Mouse (Mus musculus) thymus, postnatal 0 days (tissue): ENCODE results near the gene Ptprm. TPM values are rescaled to one million over a fixed set of nuclear protein-coding genes. Genes with fewer than 3 reads are reported as not detected.

Source experiments
- DNase-seq: peaks from one replicate; pipeline ENCODE4 v3.0.0-alpha.2; 2015; ENCODE audit warnings: low spot score
- polyA plus RNA-seq: library from polyadenylated mRNA; unstranded; fragments of >200 nt; fragmentation: Nextera tagmentation; extraction: Ambion mirVana; gene quantifications from 2 replicates; pipeline ENCODE4 v1.2.1, GENCODE M21; 2015

The Ptprm gene
- polyA plus RNA-seq, 1 experiment from 2014 or later, result 1.5 TPM

DNA sequence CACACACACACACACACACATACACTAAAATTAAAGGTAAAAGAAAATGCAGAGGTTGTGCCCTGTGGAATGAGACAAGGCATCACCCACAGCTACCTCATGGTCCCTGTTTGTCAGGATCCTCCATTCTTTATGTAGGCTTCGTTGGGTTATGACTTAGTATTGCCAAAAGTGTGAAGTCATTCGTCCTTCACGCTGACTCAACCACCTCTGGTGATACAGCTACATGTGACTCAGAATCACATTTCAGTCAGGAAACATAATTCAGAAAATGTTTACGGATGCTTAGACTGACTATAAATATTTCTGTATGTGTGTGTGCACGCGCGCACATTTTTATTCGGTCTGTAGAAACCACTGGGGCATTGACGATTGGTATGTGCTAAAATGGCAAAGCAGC is 121.2 kb downstream of the Ptprm start:
- DNase-seq, result no peak

DNA sequence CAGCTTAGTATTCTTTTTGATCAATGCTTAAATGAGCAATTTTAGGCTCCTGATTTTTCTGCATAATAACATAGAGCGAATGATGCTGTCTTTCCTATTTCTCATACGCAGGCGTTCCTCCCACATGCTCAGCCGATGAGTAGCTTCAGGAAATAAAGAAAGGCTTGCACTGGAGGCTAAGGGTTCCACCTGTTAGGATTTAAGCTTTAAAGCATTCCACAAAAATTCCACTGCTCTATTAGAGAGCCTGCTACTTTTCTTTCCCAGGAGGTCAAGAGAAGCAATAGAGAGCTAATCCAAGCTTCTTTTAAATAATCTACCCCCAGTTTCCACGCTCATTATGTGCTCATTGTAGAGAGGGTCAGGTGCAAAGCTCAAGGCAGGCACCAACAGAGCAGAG is 127.3 kb downstream of the Ptprm start:
- DNase-seq, result no peak

DNA sequence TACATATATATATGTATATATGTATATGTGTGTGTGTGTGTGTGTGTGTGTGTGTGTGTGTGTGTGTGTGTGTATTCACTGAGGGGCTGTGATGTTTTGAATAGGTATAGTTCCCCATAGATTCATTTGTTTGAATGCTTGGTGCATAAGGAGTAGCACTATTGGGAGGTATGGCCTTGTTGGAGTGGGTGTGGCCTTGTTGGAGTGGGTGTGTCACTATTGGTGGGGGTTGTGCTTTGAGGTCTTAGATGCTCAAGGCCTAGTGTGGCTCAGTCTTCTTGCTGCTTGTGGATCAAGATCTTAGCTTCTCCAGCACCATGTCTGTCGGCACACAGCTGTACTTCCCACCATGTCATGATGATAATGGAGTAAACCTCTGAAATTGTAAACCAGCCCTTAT is 138.9 kb downstream of the Ptprm start:
- no peak for DNase-seq

DNA sequence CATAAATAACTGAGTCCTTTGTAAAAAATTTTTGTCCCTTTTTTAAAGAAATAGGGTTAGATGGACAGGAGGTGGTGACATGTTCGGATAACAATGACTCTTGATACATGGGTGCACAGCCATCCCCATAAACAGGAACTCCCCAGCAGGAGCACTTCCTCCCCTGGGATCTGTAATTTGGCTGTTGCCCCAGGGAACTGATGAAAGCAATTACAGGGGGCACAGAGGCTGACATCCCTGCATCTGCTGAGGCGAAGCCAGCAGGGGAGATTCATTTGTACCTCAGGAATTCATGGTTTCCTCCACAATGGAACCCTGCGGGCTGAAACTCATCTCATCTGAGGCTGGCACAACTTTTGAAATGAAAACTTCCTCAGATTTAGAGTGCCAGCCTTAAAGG is 140.5 kb downstream of the Ptprm start:
- no peak for DNase-seq

DNA sequence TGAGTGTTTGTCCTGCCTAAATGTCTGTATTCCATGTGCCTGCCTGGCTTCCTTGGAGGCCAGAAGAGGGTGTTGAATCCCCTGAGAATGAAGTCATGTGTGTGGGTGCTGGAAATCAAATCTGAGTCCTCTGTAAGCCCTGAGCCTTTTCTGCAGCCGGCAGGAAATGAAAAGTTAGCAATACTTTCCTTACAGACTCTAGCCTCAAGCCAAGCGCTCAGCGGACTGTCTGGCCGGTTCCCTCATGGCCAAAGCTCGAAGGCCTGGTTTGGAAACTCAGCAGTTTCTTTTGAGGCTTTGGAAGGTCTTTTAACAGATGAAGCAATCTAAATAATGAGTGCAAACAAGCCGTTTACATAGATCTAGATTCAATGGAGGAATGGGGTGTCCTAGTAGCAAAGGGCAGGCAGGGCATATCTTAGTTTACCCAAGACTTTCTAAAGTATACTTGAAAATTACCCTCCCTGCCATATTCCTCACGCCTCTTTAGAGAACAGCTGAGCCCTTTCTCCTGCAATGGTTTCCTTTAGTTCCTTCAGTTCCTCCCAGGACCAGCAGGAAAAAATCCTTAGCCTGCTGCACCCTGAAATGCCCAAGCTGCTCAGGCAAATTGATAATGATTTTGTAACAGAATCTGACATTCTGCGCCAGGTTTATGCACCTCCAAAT is 144.4 kb downstream of the Ptprm start:
- no peak for DNase-seq

DNA sequence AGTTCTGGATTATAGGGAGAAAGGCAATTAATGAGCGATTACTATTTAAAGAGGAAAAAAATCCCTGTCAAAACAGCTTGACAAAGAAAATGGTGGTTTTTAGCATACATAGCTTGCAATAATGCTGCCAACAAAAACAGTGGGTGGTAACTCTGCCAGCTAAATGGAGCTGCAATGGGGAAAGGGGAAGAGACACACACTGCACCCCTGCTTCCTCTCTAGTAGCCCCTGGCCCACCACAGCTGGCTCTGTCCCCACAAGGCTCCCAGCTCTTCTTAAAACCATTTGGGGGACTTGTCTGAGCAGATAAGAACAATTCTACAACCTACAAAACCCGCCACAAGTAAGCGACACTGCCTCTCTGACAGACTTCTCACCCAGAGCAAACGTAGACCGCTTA is 145.7 kb downstream of the Ptprm start:
- DNase-seq, result no peak

DNA sequence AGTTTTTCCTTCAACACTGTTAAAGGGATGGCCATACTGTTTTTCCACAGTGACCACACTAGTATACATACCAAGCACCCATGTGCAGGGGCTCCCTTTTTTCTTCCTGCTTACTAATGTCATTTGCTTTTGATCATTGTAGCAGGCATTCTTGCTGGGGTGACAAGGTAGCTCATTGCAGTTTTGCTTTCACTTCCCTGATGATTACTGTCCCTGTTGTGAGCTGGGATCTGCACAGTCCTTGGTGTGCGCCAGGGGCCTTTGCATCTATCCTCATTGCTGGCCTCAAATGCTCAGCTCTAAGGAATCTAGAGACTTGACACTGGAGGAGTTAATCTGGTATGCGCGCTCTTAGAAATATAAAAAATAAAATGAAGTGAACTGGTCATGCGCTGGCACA is 147.3 kb downstream of the Ptprm start:
- no peak for DNase-seq

DNA sequence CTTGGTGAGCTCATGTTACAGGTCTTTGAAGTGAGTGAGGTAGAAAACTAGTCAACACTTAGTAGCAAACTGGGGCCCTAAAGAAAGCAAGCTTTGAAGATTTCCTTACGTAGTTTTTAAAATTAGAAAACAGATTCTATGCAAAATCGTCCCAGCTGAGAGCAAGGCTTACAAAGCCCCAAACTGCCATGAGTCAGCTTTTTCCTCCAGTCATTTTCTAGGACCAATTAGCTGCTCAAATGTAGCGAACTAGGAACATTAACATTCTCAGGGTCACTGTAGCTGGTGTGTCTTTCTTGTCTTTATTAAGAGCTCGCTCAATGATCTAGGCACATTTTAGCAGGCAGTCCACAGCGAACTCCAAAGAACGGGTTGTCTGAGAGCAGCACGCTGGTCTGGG is 153.1 kb downstream of the Ptprm start:
- no peak for DNase-seq

DNA sequence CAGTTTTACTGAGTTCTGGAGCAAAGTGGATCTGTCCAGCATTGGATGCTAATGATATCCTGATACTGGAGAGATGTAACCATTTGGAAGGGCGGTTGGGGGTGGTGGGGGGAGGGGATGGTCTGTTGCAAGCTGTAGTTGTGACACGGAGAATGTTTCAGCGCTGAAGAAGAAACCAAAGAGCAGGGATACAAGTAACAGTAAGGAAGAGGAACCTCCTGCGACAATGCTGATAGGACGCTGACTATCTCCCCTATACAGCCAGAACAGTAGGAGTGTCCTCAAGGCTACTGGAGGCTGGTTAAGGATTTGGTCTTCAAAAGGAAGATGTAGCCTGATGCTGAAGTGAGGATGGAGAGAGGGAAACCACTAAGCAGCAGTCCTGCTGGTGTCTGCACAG is 160.5 kb downstream of the Ptprm start:
- no peak for DNase-seq

DNA sequence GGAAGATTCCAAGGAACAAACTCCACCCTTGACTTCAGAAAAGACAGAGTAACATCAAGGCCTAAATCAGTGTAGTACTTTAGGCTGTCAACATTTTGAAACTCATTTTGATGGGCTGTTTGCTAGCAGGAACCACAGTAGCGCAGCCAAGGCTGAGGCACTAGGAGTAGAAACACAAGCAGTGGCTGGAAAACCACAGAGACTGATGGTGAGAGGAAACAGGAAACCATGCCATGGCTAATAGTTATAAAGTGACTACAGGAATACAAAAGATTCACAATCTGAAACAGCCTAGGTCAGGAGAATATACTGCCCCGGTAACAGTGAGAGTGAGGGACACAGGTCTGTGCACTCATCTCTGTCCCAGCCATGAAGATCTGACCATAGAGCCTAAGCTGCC is 165.7 kb downstream of the Ptprm start:
- DNase-seq, result no peak

DNA sequence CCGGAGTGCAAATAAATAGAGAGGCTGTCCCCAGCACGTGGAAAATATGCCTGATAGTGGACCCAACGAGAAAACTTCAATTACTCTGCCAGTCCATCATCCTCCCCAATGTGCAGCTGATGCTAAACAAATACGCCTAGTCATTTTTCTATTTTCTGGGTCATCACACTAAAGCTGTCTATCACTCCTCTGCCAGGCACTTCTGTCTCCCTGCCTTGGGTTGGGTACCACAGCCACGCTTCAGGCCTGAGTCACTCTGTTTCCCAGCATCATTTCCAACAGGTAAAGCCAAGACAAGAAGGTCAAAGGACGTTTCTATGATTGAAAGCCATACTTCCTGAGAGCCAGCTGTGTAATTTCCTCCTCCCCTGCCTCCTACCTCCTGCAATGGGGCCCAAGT is 167.4 kb downstream of the Ptprm start:
- DNase-seq, result no peak

DNA sequence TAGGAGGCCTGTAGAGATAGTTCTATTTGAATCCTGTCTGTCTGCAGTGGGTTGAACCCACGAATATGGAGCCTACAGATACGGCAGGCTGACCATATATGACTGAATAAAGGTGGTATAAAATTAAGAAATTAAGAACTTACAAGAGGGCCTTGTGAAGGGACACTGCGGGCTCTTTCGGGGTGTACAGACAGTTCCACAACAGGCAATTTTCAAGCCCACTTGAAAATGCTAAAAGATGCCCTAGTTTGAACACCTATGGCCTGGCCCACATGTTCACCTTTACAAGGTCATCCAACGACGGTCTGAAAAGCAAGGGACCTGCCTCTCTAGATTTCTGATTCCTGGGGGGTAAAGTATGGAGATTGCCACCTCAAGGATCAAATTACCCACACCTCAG is 168.3 kb downstream of the Ptprm start:
- DNase-seq, result no peak

DNA sequence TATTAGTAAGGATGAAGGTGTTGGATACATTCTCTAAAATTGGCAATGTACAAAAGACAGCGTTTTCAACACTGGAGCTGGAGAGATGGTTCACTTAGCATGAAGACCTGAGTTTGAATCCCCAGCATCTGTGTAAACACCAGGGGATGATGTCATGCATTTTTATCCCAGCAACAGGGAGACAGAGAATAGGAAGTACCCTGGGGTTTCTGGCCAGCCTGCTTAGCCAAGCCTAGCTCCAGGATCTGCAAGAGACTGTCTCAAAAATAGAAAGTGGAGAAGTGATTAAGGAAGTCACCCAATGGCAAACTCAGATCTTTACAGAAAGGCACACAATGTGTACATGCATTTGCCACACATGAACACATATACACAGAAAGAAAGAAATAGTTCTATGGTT is 174.8 kb downstream of the Ptprm start:
- DNase-seq, result no peak

DNA sequence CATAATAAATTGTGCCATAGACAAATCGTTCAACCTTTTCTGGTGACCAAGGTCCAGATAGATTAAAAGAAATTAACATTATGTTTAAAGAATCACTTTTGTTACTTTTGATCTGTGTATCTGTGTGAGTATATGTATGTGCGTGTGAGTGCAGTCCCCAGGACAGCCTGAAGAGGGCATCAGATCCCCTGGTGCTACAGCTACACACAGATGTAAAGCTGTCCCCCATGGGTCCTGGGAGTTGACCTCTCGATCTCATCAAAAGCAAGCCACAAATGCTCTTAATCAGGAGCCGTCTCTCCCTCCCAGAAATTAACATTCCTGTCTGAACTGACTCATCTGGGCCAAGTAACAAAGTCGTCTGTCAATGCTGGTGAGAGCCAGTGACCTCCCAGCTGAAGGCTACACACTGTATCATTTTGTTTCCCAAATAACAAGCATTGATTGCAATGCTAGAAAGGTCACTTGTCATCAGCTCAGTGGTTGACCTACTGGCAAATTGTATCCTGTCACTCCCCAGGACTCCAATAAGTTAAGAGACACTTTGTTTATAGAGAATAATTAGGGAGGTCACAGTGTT is 175.5 kb downstream of the Ptprm start:
- no peak for DNase-seq

DNA sequence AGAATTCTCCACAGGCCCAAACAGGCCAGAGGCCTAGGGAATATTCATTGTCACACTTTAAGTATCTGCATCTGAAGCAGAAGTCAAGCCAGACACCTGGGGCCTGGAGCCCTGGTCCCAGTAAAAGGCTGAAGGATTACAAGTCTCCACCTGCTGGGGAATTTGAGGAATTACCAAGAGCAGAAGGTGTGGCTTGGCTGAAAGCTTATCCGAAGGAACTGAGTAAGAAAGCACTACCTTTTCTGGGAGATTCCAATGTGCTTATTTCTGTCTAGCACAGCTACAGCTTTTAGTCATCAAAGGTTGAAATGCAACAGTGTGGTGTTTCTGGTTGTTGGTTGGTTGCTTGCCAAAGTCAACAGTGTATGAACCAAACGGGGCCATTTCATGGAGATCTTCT is 178.4 kb downstream of the Ptprm start:
- DNase-seq, result peak; percentile 7

DNA sequence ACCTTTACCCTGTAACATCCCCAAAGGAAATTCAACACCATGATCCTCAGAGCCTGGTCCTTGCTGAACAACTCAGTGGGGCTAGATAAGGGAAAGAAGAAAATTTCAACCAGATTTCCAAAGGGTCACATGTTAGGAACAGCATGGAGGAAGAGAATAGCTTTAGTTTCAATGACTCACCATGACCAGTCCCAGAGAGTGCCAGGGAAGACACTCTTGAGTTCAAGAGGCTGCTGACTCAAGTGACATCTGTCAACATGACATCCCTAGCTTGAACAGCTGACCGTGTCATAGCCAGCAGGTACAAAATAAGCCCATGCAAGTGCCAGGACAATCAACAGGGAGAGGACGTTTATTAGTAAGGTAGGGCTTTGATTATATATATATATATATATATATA is 182.9 kb downstream of the Ptprm start:
- no peak for DNase-seq

DNA sequence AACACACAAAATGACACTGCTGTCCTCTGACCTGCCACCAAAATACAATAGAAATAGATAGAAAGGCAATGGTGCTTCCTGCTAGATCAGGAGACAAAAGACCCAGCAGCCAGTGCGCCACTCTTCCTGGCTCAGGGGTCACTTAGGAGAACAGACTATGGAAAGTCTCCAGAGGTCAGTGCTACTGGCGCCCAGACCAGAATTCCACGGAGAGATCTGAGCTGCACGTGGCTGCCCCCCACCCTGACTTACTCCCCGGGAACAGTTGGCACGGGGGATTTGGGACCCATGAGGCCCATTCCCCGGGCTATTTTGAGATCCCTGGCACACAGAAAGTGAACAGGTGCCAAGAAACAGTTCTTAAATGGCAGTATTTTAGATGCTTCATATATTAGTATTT is 183.6 kb downstream of the Ptprm start:
- no peak for DNase-seq

DNA sequence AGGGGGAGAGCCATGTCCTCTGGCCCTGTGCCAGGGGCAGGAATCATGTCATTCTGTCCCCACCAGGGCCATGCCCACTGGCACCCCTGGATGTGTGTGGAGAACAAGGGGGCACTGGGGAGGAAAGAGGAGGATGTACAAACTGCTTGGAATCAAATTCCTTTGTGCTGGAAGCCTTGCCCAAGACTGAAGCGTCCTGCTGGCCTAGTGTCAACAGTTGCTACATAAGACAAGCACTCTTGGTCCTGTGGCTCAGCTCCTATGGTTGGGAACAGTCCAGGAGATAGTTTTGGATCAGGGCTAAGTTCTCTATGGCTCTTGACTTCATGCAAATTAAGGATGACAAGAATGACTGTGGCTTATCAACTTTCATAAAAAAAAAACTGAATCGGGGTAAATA is 188.4 kb downstream of the Ptprm start:
- DNase-seq, result no peak

DNA sequence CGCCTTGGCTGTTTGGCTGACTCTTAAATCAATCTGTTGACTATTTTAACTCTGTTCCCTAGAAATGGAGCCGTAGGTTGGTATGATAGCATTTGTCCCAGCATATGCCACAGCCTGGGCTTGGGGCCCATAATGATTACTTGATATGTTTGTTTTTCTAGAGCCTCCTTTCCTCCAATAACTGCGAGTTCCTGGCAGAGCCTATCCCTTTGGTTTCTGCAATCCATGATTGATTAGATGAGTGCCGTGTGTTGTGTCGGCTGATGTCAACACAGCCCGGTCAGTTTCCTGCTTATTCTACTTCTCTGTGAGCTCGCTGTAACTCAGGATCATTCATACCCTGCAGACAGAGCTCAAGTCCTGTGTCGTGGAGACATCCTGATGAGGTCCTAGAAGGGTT is 194.6 kb downstream of the Ptprm start:
- no peak for DNase-seq

DNA sequence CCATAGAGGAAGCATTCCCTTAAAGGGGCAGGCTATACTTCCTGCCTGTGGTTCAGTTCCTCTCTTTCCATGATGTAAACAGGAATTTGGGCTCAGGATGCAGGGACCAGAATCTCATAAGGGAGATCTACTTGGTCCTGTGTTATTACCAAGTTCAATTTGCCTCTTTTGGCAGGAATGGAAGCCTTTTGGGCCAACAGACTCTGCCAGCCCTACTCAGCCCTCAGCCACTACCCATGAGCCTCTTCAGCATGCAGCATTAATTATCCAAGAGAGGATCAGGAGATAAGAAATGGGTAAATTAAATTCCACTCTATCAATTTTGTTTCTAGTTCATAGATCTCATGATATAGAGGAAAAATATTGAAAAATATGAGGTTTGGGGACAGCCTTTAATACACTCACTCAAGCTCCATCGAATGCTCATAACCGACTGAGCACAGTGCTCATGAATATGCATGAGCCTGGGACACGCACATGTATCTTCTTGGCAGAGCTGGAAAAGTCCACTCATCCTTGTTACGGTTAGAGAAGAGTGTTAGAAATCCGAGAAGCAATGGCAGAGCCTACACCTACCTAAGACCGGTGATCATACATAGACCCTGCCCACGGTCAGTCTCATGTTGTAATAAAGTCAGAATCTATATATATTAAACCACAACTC is 197.0 kb downstream of the Ptprm start:
- no peak for DNase-seq

DNA sequence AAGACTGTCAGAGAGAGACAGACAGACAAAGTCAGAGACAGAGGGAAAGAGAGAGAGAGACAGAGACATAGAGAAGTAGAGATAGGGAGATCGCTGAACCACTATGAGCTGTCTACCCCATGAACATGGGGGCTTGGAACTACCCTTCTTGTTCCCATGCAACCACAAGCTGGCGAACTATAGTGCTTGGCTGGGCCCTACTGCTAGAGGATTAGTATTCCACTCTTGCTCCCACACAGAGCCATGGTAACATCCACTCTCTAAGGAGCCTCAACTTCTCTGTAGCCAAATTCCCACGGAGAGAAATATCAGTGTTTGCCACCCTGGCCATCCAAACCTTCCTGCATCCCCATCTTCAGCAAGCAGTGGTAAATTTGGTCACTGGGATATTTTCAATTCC is 202.0 kb downstream of the Ptprm start:
- DNase-seq, result no peak

DNA sequence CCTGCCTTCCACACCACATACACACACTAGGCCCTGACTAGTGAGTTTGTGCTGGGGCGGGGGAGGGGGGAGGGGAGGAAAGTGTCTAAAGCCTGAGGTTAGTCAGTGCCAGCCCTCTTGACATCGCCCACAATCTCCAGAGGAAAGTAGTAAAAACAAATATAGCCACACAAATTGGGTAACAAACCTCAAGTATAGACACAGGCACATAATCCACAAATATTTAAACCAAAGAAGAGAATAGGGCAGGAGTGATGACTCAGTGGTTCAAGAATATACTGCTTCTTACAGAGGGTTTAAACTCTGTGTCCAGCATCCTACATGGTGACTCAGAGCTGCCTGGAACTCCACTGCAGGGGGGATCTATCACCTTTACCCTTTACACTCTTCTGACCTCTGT is 203.8 kb downstream of the Ptprm start:
- no peak for DNase-seq

DNA sequence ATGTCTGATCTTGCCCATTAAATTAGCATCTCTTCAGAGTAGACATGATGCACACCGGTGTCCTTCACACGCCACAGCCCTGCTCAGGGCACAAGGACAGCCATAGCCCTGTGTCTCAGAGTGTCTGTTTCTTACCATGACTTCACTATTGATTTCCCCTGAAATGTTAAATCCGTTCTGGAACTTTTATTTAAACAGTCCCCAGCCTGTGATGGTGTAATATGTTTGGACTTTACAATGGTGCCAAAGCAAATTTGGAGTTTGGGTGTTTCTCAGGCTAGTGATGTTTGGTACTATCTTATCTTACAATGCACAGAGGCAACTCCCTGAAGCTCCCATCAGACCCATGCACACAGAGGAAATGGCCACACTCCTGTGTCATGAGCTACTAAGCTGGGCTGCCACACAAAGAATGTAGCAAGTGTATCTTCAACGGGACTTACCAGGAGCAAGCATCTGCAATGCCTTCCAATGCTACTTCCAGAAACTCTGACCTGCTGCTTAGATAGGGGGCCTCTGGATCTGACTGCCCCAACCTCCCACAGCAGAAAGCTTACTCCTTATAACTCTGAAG is 212.0 kb downstream of the Ptprm start:
- no peak for DNase-seq
